Mouse (Mus musculus) neural tube, embryonic 15.5 days (tissue): ENCODE measurements around the gene Pak7. TPM values are rescaled to one million over a fixed set of nuclear protein-coding genes. Genes with fewer than 3 reads are reported as not detected.

ENCODE experiments used
- ATAC-seq: fragments of 200-750 bp; cut with Nextera tagmentation; 2 replicates; pipeline ENCODE4 v1.8.0; 2017; ENCODE audit warnings: mild to moderate bottlenecking, moderate TSS enrichment, moderate library complexity; ENCODE audit not compliant: low FRiP score
- H3K27ac ChIP-seq: fragments of 300-500 bp; sonication (generic); replicated peaks from 2 replicates; pipeline ENCODE4 v1.5.1; 2015; ENCODE audit warnings: mild to moderate bottlenecking, inconsistent platforms
- H3K27me3 ChIP-seq: fragments of 300-500 bp; sonication (generic); replicated peaks from 2 replicates; pipeline ENCODE4 v1.6.1; 2015; ENCODE audit warnings: inconsistent platforms
- H3K36me3 ChIP-seq: fragments of 300-500 bp; sonication (generic); 2 replicates; pipeline ENCODE4 v1.6.1; 2015; ENCODE audit warnings: inconsistent platforms
- H3K4me1 ChIP-seq: fragments of 300-500 bp; sonication (generic); 2 replicates; pipeline ENCODE4 v1.6.1; 2015; ENCODE audit warnings: inconsistent platforms
- H3K4me2 ChIP-seq: fragments of 300-500 bp; sonication (generic); 2 replicates; pipeline ENCODE4 v1.6.1; 2015; ENCODE audit warnings: inconsistent platforms, mild to moderate bottlenecking, moderate library complexity
- H3K4me3 ChIP-seq: fragments of 300-500 bp; sonication (generic); replicated peaks from 2 replicates; pipeline ENCODE4 v1.5.1; 2015; ENCODE audit warnings: mild to moderate bottlenecking, inconsistent platforms
- H3K9ac ChIP-seq: fragments of 300-500 bp; sonication (generic); replicated peaks from 2 replicates; pipeline ENCODE4 v1.6.1; 2015; ENCODE audit warnings: mild to moderate bottlenecking, inconsistent platforms
- H3K9me3 ChIP-seq: fragments of 300-500 bp; sonication (generic); replicated peaks from 2 replicates; pipeline ENCODE4 v1.6.1; 2016; ENCODE audit warnings: inconsistent platforms
- WGBS: fragments of 180-500 bp; shearing (Covaris S2); methylation state at CpG from one replicate; pipeline ENCODE4 v1.1.7; 2015; ENCODE audit warnings: mixed read lengths; 5-methylcytosine and 5-hydroxymethylcytosine counted together
- polyA plus RNA-seq: library from polyadenylated mRNA; unstranded; fragments of >200 nt; fragmentation: Nextera tagmentation; extraction: Ambion mirVana; gene quantifications from 2 replicates; pipeline ENCODE4 v1.2.1, GENCODE M21; 2015

Gene Pak7
- polyA plus RNA-seq, 1 experiment from 2014 or later, result 24.8 TPM

GRCm38 (mm10) chr2:136097143-136097542 lies 290.6 kb downstream of the Pak7 start:
- 0 out of 2 replicates have a peak, but pooled peaks cover 11% of the 10 kb centered on the region for H3K36me3 ChIP-seq
- no peak overlapping the region for H3K4me2 ChIP-seq
- no peaks in the 10 kb centered on the region for H3K27me3 ChIP-seq
- H3K9ac ChIP-seq, result no peak overlapping the region
- WGBS, result 92% methylated on average over 3 of the region's 3 CpGs
- no peak overlapping the region for H3K27ac ChIP-seq
- no peaks in the 10 kb centered on the region for H3K4me1 ChIP-seq
- no peak overlapping the region for H3K4me3 ChIP-seq
- no peaks in the 10 kb centered on the region for H3K9me3 ChIP-seq
- ATAC-seq, result no peak

GRCm38 (mm10) chr2:136095978-136096377 lies 291.8 kb downstream of the Pak7 start:
- Histone ChIP-seq H3K9ac (no peak overlapping the region), H3K4me2 (no peak overlapping the region), H3K36me3 (0 out of 2 replicates have a peak, but pooled peaks cover 11% of the 10 kb centered on the region), H3K27ac (no peak overlapping the region), H3K4me1 (no peaks in the 10 kb centered on the region), H3K4me3 (no peak overlapping the region), H3K9me3 (no peaks in the 10 kb centered on the region), H3K27me3 (no peaks in the 10 kb centered on the region)
- ATAC-seq, result no peak
- 77% methylated on average over 2 of the region's 2 CpGs for WGBS

GRCm38 (mm10) chr2:136064356-136064755 lies 323.4 kb downstream of the Pak7 start:
- peak overlapping the region; percentile 64 for H3K27ac ChIP-seq
- 41% methylated on average over 1 of the region's 1 CpGs for WGBS
- ATAC-seq, result 0 out of 2 replicates have a peak, but pooled peaks have one; percentile 22
- H3K4me3 ChIP-seq, result peak overlapping the region; percentile 5; the same call in 1 of the 2 replicates
- H3K9ac ChIP-seq, result no peak overlapping the region
- no peaks in the 10 kb centered on the region for H3K36me3 ChIP-seq
- no peaks in the 10 kb centered on the region for H3K27me3 ChIP-seq
- peaks cover 9% of the 10 kb centered on the region for H3K4me1 ChIP-seq
- peak overlapping the region; percentile 47 for H3K4me2 ChIP-seq
- H3K9me3 ChIP-seq, result no peaks in the 10 kb centered on the region

GRCm38 (mm10) chr2:136059029-136059669 lies 328.6 kb downstream of the Pak7 start:
- WGBS, result 2% methylated on average over 37 of the region's 37 CpGs
- H3K27ac ChIP-seq, result peak overlapping the region; percentile 90

GRCm38 (mm10) chr2:136058398-136058797 lies 329.4 kb downstream of the Pak7 start:
- peaks cover 15% of the 10 kb centered on the region for H3K4me1 ChIP-seq
- 0 out of 2 replicates have a peak, but pooled peaks cover 3% of the 10 kb centered on the region for H3K27me3 ChIP-seq
- H3K4me2 ChIP-seq, result peak overlapping the region; percentile 61
- H3K4me3 ChIP-seq, result peak overlapping the region; percentile 46
- peak overlapping the region; percentile 63 for H3K9ac ChIP-seq
- peak overlapping the region; percentile 90 for H3K27ac ChIP-seq
- 1% methylated on average over 7 of the region's 7 CpGs for WGBS
- no peaks in the 10 kb centered on the region for H3K9me3 ChIP-seq
- no peaks in the 10 kb centered on the region for H3K36me3 ChIP-seq
- peak; percentile 40 for ATAC-seq

More at GRCm38 (mm10) chr2:136059029-136059669, 328.6 kb downstream of the Pak7 start:
- peak overlapping the region; percentile 63 for H3K9ac ChIP-seq
- peaks cover 15% of the 10 kb centered on the region for H3K4me1 ChIP-seq
- H3K27me3 ChIP-seq, result 0 out of 2 replicates have a peak, but pooled peaks cover 3% of the 10 kb centered on the region
- peak; percentile 18; the same call in 1 of the 2 replicates for ATAC-seq
- peak overlapping the region; percentile 46 for H3K4me3 ChIP-seq
- no peaks in the 10 kb centered on the region for H3K36me3 ChIP-seq
- no peaks in the 10 kb centered on the region for H3K9me3 ChIP-seq
- H3K4me2 ChIP-seq, result peak overlapping the region; percentile 61

- Histone ChIP-seq H3K4me2 (peak overlapping the region; percentile 61), H3K9me3 (no peaks in the 10 kb centered on the region), H3K27ac (peak overlapping the region; percentile 90), H3K4me3 (peak overlapping the region; percentile 46), H3K4me1 (peaks cover 15% of the 10 kb centered on the region), H3K27me3 (0 out of 2 replicates have a peak, but pooled peaks cover 3% of the 10 kb centered on the region), H3K36me3 (no peaks in the 10 kb centered on the region), H3K9ac (peak overlapping the region; percentile 63)
- peak; percentile 77 for ATAC-seq
- WGBS, result 4% methylated on average over 19 of the region's 19 CpGs
Measured at GRCm38 (mm10) chr2:136057861-136058331, 329.9 kb downstream of the Pak7 start.

GRCm38 (mm10) chr2:136051688-136052289 lies 336.0 kb downstream of the Pak7 start, which contains the start of gene Lamp5:
Gene Lamp5, plus strand, starts transcription at chr2:136052239.
- WGBS, result 3% methylated on average over 8 of the region's 8 CpGs
- no peaks in the 10 kb centered on the region for H3K27me3 ChIP-seq
- peak within 1 kb of the TSS; percentile 86 for H3K27ac ChIP-seq
- H3K36me3 ChIP-seq, result no peaks in the 10 kb centered on the region
- peak within 1 kb of the TSS; percentile 51 for H3K9ac ChIP-seq
- peak; percentile 54; the same call in 1 of the 2 replicates for ATAC-seq
- H3K4me1 ChIP-seq, result peaks cover 13% of the 10 kb centered on the region
- H3K4me2 ChIP-seq, result peak within 1 kb of the TSS; percentile 60
- no peaks in the 10 kb centered on the region for H3K9me3 ChIP-seq
- H3K4me3 ChIP-seq, result peak within 1 kb of the TSS; percentile 38

- H3K4me3 ChIP-seq, result peak overlapping the region; percentile 38
- no peaks in the 10 kb centered on the region for H3K9me3 ChIP-seq
- peak; percentile 84 for ATAC-seq
- WGBS, result 11% methylated on average over 27 of the region's 27 CpGs
- H3K27me3 ChIP-seq, result no peaks in the 10 kb centered on the region
- H3K4me2 ChIP-seq, result peak overlapping the region; percentile 60
- peaks cover 13% of the 10 kb centered on the region for H3K4me1 ChIP-seq
- H3K27ac ChIP-seq, result peak overlapping the region; percentile 86
- H3K9ac ChIP-seq, result peak overlapping the region; percentile 51
- no peaks in the 10 kb centered on the region for H3K36me3 ChIP-seq
Measured at GRCm38 (mm10) chr2:136050793-136051615, 336.8 kb downstream of the Pak7 start.

- Histone ChIP-seq H3K4me1 (peaks cover 13% of the 10 kb centered on the region), H3K4me3 (no peak overlapping the region), H3K27ac (no peak overlapping the region), H3K27me3 (no peaks in the 10 kb centered on the region), H3K9ac (no peak overlapping the region), H3K9me3 (no peaks in the 10 kb centered on the region), H3K36me3 (no peaks in the 10 kb centered on the region), H3K4me2 (no peak overlapping the region)
- 84% methylated on average over 4 of the region's 4 CpGs for WGBS
- no peak for ATAC-seq
Measured at GRCm38 (mm10) chr2:136048464-136048863, 339.3 kb downstream of the Pak7 start.
